Mouse (Mus musculus) brown adipose tissue, adult 24 weeks (tissue): ENCODE results near the gene Mzf1. TPM values are rescaled to one million over a fixed set of nuclear protein-coding genes. Genes with fewer than 3 reads are reported as not detected.
A peak's percentile ranks its signal among the peaks of the same experiment; 100 is the strongest.
"Not testable (repeated sequence)": the region's sequence is repeated elsewhere in the genome, so short reads cannot be mapped to it uniquely, and the experiment has no call there.

Experiments
- H3K27ac ChIP-seq: fragments of 200-500 bp; replicated peaks from 2 replicates; pipeline ENCODE4 v1.5.1; 2012; ENCODE audit warnings: low read depth, mild to moderate bottlenecking, low read length
- H3K4me1 ChIP-seq: fragments of 200-500 bp; 2 replicates; pipeline ENCODE4 v1.6.1; 2012; ENCODE audit warnings: low read length, mixed read lengths; ENCODE audit not compliant: control insufficient read depth, insufficient read depth, insufficient read length
- H3K4me3 ChIP-seq: fragments of 200-500 bp; 2 replicates; pipeline ENCODE4 v1.5.1; 2012; ENCODE audit warnings: low read depth, mild to moderate bottlenecking, low read length, moderate library complexity; ENCODE audit not compliant: insufficient read depth
- polyA plus RNA-seq: library from polyadenylated mRNA; stranded (reverse); fragments of >200 nt; gene quantifications from 2 replicates; pipeline ENCODE4 v1.2.4, GENCODE M21; 2012; ENCODE audit not compliant: missing spikeins, insufficient read depth, insufficient read length

The Mzf1 gene
- not detected in 2 replicates for polyA plus RNA-seq

DNA sequence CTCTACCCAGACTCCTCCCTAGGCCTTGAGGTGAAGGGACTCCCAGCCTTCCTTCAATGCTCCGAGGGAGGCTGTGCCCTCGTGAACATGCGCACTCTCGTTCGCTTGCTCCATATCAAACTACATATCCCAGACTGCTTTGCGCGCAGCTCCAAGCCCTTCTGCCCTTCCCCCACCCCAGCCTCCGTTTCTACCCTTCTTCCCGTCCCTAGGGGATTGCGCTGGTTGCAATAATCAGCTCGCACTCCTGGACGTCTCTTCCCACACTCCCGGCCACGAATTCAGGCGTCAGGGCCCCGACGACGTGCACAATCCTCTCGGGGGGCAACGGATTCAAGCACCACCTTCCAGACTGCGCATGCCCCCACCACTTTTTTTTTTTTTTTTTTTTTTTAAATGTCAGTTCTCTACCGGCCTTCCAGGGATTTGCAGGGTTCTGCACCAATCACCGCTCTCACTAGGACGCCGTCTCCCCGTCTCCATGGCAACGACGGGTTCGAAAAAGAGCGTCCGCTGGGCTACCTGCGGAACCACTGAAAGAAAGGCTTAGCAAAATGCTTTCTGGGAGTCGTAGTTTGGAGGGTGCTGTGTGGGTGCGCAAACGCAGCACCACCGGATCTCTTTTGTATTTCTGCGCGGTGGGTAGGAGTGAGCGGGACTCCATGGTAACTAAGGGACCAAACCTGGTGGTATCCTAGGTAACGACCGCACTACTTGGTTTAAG, at the start of gene Mzf1:
Gene Mzf1 (minus strand): TSS at position 478 of the 724 bp plus-strand sequence.
- Histone ChIP-seq H3K27ac (peak within 1 kb of the TSS; percentile 65; the same call in 1 of the 2 replicates), H3K4me3 (peak within 1 kb of the TSS; percentile 85), H3K4me1 (no peaks in the 10 kb centered on the region)

DNA sequence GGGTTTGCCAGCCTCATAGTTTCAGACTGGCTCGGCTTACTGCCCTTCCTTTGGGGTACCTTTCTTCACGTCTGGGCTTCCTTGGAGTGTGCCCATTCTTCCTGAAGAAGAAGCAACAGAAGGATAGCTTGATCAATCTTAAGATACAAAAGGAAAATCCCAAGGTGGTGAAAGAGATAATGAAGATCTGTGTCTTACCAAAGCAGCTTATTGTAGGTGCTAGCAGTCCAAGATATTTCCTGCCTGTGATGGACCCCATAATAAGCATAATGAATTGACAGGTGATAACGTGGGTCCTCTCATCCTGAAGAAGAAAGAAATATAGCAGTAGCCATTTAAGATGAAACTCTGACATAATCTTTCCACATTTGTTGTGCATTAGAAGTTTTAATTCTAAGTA, 40.5 kb upstream of the Mzf1 start, which contains the start of gene Vmn1r85:
Gene Vmn1r85 (minus strand): TSS at position 101 of the 400 bp plus-strand sequence.
- no peak within 1 kb of the TSS for H3K27ac ChIP-seq
- H3K4me1 ChIP-seq = no peaks in the 10 kb centered on the region
- no peak within 1 kb of the TSS for H3K4me3 ChIP-seq

DNA sequence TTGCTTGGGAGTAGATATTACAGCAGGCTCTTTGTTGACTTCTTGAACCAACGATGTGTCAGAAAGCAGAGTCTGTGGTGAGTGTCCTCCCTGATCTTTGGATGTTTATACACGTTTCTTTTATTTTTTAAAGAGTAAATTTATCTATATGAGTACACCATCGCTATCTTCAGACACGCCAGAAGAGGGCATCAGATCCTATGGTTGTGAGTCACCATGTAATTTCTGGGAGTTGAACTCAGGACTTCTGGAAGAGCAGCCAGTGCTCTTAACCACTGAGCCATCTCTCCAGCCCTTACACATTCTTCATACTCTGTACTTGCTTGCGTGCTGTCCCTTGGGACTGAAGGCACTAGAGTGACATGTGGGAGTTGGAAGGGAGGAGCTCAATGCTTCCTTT, 17.7 kb upstream of the Mzf1 start:
- H3K4me3 ChIP-seq = no peak overlapping the region
- no peaks in the 10 kb centered on the region for H3K4me1 ChIP-seq
- no peak overlapping the region for H3K27ac ChIP-seq

DNA sequence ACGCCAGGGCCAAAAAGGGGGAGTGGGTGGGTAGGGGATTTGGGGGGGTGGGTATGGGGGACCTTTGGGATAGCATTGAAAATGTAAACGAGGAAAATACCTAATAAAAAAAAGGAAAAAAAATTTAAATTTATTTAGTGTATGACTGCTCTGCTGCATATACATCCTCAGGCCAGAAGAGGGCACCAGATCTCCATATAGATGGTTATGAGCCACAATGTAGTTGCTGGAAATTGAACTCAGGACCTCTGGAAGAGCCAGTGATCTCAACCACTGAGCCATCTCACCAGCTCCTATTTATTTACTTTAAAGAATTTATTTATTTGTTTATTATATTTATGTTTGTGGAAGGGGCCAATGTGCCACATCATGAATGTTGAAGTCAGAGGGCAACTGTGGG, 8.8 kb upstream of the Mzf1 start:
- H3K4me3 ChIP-seq, H3K4me1 ChIP-seq, H3K27ac ChIP-seq: not testable (repeated sequence)

DNA sequence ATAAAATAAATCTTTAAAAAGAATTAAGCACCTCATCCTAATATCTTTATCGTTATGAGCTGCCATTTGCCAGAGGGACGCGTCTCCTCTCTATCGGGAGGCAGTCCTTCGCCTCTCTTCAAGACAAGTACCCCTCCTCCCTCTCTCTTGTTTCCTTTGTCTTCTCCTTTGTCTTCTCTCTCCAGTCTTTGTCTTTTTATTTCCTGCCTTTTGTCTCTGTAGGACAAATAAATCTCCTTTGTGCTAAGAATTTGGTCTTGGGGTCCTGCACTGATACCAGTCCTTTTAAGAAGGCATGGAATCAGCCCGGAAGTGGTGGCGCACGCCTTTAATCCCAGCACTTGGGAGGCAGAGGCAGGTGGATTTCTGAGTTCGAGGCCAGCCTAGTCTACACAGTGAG, 5.0 kb upstream of the Mzf1 start:
- Histone ChIP-seq H3K27ac (no peak overlapping the region), H3K4me3 (no peak overlapping the region), H3K4me1 (no peaks in the 10 kb centered on the region)

DNA sequence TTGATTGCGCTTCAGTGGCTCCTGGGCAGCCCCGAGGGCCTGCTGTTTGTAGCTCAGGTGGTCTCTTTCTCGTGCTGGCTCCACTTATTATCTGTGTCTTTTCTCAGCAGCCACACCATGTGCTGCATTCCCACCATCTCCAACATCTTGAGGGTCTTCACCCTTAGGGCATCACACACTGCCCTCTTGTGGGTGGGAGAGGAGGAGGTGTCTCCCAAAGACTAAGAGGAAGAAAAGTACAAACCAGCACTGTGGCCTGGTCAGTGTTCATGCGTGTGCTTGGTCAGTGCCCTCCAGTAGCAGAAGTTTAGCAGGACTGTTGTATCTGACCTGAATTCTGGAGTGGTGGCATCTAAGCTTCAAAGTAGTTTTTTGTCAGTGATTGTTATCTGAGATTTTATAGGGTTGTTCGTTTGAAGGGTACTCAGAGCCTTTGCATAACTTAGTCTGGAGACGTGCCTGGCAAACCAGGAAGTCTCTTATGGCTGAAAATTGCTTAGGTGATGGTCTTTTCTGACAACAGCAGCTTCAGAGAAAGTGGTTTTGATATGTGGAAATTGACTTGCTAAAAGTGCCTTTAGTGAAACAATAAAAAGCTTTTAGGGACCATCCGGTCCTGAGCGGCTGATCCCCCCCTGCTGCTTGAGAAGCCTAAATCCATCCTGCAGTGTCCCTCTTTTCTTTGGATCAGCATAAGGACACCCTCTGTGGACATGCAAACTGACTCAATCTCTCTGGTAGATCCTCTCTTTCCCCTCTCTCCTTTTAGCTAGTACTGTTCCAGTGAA, 2.5 kb upstream of the Mzf1 start:
- Histone ChIP-seq H3K4me3 (no peak overlapping the region), H3K4me1 (no peaks in the 10 kb centered on the region), H3K27ac (no peak overlapping the region)

DNA sequence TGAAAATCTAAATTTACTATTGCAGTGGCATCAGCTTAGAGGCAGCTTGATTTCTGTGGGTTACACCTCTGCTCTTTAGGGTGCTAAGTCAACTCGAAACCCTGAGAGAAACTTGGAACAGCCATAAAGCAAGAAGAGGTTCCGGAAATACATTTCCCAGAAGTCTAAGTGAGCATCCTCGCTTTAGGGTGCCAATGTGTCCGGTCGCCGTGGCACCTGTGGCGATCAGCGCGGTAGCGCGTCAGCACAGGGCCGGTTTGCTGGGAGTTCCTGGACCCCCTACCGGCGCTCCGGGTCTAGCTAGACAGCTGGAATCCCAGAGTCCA, 640 bp downstream of the Mzf1 start:
- no peak overlapping the region for H3K27ac ChIP-seq
- H3K4me1 ChIP-seq = no peaks in the 10 kb centered on the region
- H3K4me3 ChIP-seq = peak overlapping the region; percentile 85

DNA sequence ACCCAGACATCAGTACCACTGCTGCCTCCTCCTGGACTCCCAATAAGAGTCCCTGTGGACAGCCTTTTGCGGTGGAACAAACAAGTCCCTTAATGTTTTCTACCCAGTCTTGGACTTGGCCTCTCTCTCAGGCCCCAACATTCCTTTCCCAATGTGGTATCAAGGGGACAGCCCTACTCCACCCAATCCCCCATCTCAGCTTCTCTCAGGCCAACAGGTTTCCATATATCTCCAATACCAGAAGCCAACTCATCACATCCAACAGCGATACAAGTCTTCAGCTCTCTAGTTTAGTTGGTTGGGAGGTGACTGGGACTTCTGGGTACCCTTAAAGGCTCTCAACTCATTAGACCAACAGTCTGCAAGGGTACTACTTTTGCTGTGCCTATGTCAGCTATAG, 1.1 kb downstream of the Mzf1 start:
- Histone ChIP-seq H3K27ac (no peak overlapping the region), H3K4me3 (no peak overlapping the region), H3K4me1 (no peaks in the 10 kb centered on the region)

DNA sequence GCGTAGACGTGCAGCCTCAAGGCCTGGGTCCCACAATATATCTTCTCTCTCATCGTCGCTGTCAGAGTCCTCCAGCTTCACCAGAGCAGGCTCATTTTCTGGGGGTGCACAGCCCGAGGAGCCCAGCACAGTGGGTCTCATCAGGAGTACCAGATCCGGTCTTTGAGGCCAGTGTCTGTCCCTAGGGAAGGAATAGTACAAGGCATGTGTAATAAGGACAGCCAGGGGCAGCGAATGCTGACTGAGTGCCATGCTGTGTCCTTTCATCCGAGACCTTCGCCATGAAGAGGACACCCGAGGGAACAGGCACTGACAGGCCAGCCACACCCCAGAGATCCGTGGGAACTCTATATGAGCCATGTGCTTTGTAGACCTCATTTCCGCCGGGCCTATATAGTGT, 1.6 kb downstream of the Mzf1 start:
- H3K4me3 ChIP-seq = no peak overlapping the region
- no peak overlapping the region for H3K27ac ChIP-seq
- H3K4me1 ChIP-seq = no peaks in the 10 kb centered on the region

DNA sequence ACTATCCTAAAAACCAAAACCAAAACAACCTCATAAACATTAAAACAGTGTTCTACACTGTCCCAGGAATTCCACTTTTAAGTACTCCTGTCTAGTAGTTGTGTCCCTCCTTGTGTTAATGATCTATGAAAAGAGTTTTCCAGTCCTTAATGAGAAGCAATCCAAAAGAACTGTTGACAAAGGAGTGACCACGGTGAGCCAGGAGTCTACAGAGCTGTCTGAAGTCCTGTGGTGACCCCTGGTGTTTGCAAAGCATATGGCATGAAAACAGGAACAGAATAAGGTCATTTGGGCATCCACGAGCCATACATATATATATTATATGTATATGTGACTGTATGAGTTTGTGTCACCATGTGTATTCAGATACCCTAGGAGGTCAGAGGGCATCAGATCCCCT, 8.5 kb downstream of the Mzf1 start:
- H3K27ac ChIP-seq = no peak overlapping the region
- no peaks in the 10 kb centered on the region for H3K4me1 ChIP-seq
- H3K4me3 ChIP-seq = no peak overlapping the region

DNA sequence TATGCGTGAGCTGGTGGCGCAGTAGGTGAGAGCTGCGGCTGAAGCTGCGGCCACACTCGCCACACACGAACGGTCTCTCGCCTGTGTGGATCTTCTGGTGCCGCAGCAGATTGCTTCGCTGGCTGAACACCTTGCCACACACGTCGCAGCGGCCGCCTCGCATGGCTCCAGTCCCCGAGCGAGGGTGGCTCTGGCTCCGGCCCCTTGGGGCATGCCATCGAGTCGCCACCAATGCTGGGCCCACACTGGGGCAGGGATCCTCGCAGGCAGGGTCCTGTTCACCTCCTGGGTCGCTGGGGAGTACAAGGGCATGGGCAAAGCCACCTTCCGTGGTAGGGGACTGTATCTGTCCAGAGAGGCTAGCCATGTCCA, 10.3 kb downstream of the Mzf1 start:
- H3K4me3 ChIP-seq = 0 out of 2 replicates have a peak overlapping the region, but pooled peaks have one; percentile 27
- no peak overlapping the region for H3K27ac ChIP-seq
- no peaks in the 10 kb centered on the region for H3K4me1 ChIP-seq

DNA sequence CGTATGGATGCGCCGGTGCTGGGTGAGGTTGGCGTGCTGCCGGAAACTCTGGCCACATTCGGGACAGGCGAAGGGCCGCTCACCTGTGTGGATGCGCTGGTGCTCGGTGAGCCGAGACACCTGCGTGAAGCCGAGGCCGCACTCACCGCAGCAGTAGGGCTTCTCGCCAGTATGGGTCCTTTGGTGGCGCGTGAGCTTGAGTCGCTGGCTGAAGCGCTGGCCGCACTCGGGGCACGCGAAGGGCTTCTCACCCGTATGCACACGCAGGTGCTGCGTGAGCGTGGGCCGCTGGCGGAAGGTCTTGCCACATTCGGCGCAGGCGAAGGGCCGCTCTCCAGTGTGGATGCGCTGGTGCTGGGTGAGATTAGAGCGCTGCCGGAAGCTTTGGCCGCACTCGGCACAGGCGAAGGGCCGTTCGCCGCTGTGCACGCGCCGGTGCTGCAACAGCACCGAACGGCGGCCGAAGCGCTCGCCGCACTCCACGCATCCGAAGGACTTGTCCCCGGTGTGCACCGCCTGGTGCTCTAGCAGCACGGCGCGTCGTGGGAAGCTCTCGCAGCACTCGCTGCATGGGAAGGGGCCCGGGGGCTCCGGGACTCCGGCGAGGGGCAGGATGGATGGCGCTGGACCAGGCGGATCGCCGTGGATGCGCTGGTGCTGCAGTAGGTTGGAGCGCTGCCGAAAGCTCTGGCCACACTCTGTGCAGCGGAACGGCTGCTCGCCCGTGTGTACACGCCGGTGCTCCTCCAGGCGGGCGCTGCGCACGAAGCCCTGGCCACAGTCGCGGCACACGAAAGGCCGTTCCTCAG, 10.9 kb downstream of the Mzf1 start:
- Histone ChIP-seq H3K4me3 (peak overlapping the region; percentile 27; the same call in 1 of the 2 replicates), H3K27ac (no peak overlapping the region), H3K4me1 (no peaks in the 10 kb centered on the region; the same call in 1 of the 2 replicates)

DNA sequence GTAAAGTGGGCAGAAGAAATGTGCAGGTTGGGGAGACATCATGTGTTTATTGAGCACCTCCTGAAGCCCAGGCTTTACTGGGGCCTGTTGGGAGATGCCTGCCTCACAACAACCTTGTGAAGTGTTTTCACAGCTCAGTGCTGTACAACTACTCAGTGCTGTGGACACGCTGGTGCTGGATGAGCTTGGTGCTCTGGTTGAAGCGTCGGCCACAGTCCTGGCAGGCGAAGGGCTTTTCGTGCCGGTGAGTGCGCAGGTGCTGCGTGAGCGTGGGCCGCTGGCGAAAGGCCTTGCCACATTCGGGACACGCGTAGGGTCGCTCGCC, 11.5 kb downstream of the Mzf1 start:
- Histone ChIP-seq H3K4me1 (no peaks in the 10 kb centered on the region; the same call in 1 of the 2 replicates), H3K27ac (no peak overlapping the region), H3K4me3 (no peak overlapping the region)

DNA sequence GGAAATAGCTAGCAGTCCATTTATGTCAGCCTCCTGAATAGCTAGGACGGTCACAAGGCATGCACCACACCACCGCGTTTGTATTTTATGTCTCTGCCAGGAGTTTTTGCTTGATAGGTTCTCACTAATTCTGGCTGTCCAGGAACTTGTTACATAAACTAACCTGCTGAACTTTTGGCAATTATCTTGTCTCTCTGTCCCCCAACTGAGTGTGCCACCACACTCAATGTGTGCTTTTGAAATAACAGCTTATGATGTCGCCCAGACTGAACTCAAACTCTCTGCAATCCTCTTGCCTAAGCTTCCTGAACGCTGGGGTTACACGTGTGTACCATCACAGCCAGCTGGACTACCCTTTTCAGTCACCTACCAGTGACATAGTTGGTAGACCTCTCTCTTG, 12.1 kb downstream of the Mzf1 start:
- Histone ChIP-seq H3K27ac (no peak overlapping the region), H3K4me3 (no peak overlapping the region), H3K4me1 (no peaks in the 10 kb centered on the region; the same call in 1 of the 2 replicates)

DNA sequence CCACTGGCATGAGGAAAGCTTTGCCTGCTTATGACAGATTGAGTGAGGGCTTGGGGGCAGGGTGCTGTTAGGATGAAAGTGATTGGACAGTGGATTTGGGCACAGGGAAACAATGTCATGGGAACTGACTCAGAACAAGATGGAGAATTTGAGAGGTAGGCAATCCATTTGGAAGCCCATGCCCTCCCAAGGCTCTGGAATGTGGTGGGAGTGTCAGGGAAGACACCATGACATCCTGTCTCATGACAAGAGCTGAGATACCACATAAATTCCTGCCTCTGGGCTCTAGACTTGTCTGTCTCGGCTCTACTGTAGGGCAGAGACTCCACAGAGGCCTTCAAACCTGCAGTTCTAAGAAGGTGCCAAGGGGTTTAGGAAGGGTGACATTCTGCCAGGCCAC, 13.3 kb downstream of the Mzf1 start:
- H3K4me3 ChIP-seq = no peak overlapping the region
- no peaks in the 10 kb centered on the region; the same call in none of the 2 replicates for H3K4me1 ChIP-seq
- H3K27ac ChIP-seq = no peak overlapping the region
